Mouse (Mus musculus) thymus, adult 2 months (tissue): ENCODE results near the gene Nutf2.

Source experiments
- CTCF ChIP-seq: fragments of 200-500 bp; IDR thresholded peaks from 2 replicates; pipeline ENCODE4 v1.5.1; 2012; ENCODE audit warnings: mild to moderate bottlenecking, control low read depth, low read length, moderate library complexity, borderline replicate concordance; ENCODE audit not compliant: control insufficient read depth, poor library complexity, insufficient read depth; ENCODE audit errors: extremely low read depth
- POLR2A ChIP-seq: fragments of 200-500 bp; IDR thresholded peaks from 2 replicates; pipeline ENCODE4 v1.6.1; 2012; ENCODE audit warnings: mild to moderate bottlenecking, low read length, control low read depth, moderate library complexity; ENCODE audit not compliant: control insufficient read depth, poor library complexity, insufficient read depth; ENCODE audit errors: extremely low read depth

GRCm38 (mm10) chr8:105893339-105893738 is 33.0 kb downstream of the Nutf2 start, which contains the start of gene Nrn1l:
- TF ChIP-seq CTCF (no peak), POLR2A (no peak)
